10 mouse cellular contexts compared by ENCODE assay signal in genomic region chr7:34132355-34133079, GRCm38 (mm10). TPM values are rescaled to one million over a fixed set of nuclear protein-coding genes. Genes with fewer than 3 reads are reported as not detected.
DNase-seq lines count a peak whose midpoint lies in the region; ATAC-seq and TF ChIP-seq lines count a peak whose summit lies in the region.
"Had no signal": no experiment of that assay in that cellular context is flagged by ENCODE, and none has a peak within 500 bp of the region (broad histone marks: within the 10 kb centered on the region; RNA-seq: fewer than 3 reads in every experiment).

No protein-coding gene starts in this region.

- WGBS in kidney, adult 2 months: 8% methylated on average over 116 of the region's 116 CpGs
- WGBS in stomach, postnatal 0 days: 0% methylated on average over 70 of the region's 116 CpGs

- no peaks in the 10 kb centered on the region; the same call in 1 of the 2 replicates for H3K4me1 ChIP-seq in kidney, adult 2 months (ENCODE audit: control insufficient read depth, insufficient read depth, low read length)
- no peaks in the 10 kb centered on the region for H3K4me1 ChIP-seq in stomach, postnatal 0 days (replicated peaks; ENCODE audit: control insufficient read depth, insufficient read depth)

- TF ChIP-seq CTCF in kidney, adult 2 months (conservative IDR thresholded peaks at IDR 0.05; ENCODE audit: insufficient read depth, insufficient read length, low read depth, low read length): no peak
- no peak for TF ChIP-seq CTCF in stomach, postnatal 0 days (IDR thresholded peaks at IDR 0.05; ENCODE audit: low read depth)

- H3K27me3 ChIP-seq in kidney, adult 2 months (replicated peaks; ENCODE audit: control insufficient read depth, insufficient read depth, low read length): no peaks in the 10 kb centered on the region
- no peaks in the 10 kb centered on the region for H3K27me3 ChIP-seq in stomach, postnatal 0 days (ENCODE audit: control insufficient read depth, insufficient read depth, low read length)

- H3K9me3 ChIP-seq in stomach, postnatal 0 days (ENCODE audit: control insufficient read depth, low read length): no peaks in the 10 kb centered on the region

- H3K36me3 ChIP-seq in kidney, adult 2 months (ENCODE audit: control insufficient read depth, insufficient read depth, low read length): no peaks in the 10 kb centered on the region
- H3K36me3 ChIP-seq in stomach, postnatal 0 days (ENCODE audit: control insufficient read depth, insufficient read depth, low read length): no peaks in the 10 kb centered on the region

- H3K9ac ChIP-seq in stomach, postnatal 0 days (ENCODE audit: low read length): peak overlapping the region; percentile 95

- H3K4me2 ChIP-seq in stomach, postnatal 0 days (replicated peaks; ENCODE audit: low read depth): peak overlapping the region; percentile 74

- H3K4me3 ChIP-seq in kidney, adult 2 months (ENCODE audit: insufficient read depth, low read depth, low read length): peak overlapping the region; percentile 84
- H3K4me3 ChIP-seq in stomach, postnatal 0 days (ENCODE audit: low read depth, low read length): peak overlapping the region; percentile 78

- TF ChIP-seq EP300 in stomach, postnatal 0 days (optimal IDR thresholded peaks at IDR 0.05): no peak

- H3K27ac ChIP-seq in kidney, adult 2 months (ENCODE audit: insufficient read depth, low read depth, low read length): no peak overlapping the region
- peak overlapping the region; percentile 92 for H3K27ac ChIP-seq in stomach, postnatal 0 days (replicated peaks)

- peak; percentile 77 for ATAC-seq in stomach, postnatal 0 days (ENCODE audit: low FRiP score, low TSS enrichment)

- peak; percentile 95 for DNase-seq in heart, adult 11 months
- DNase-seq in heart, adult 8-10 months (ENCODE audit: low spot score): no peak
- peak; percentile 63 for DNase-seq in adrenal gland, postnatal 14 days
- DNase-seq in gastrocnemius, postnatal 4 days (ENCODE audit: low spot score in 2 of 2): peak; percentile 29 to 40
- DNase-seq in kidney, adult 2 months: peak; percentile 28
- DNase-seq in lung, postnatal 14 days: peak; percentile 32
- peak; percentile 52 for DNase-seq in stomach, postnatal 0 days (ENCODE audit: low spot score)
- no peak for DNase-seq in layer of hippocampus, postnatal 36 days

- no peak for TF ChIP-seq POLR2A in kidney, adult 2 months (IDR thresholded peaks at IDR 0.05; ENCODE audit: low read depth, low read length)

RNA-seq across cellular contexts. Expression of gene Wtip, which starts 0.6 kb away (rescaled TPM):
- 1 to 10 TPM; 6.2 to 9.5 (median 8.8) TPM for total RNA-seq in heart, adult 8-10 months (2022)
- total RNA-seq in adrenal gland, postnatal 14 days (2021): 27.3 and 29.2 TPM in 2 replicates
- total RNA-seq in gastrocnemius, postnatal 4 days (2021): 10 to 100 TPM; 24.0 to 29.0 TPM
- polyA plus RNA-seq in kidney, adult 2 months (2012; rRNA removed): 22.6 and 28.7 TPM in 2 replicates
- 3.5 and 5.0 TPM in 2 replicates for polyA plus RNA-seq in stomach, postnatal 0 days (2015; fragmentation: Nextera tagmentation; extraction: Ambion mirVana)
- 10 to 100 TPM; 10.2 to 13.6 TPM for total RNA-seq in layer of hippocampus, postnatal 36 days (2021)
- total RNA-seq: MEL had no signal

RNA-seq across cellular contexts. Expression of gene Uba2, which starts 36.9 kb away (rescaled TPM):
- total RNA-seq in heart, adult 8-10 months (2022): 10 to 100 TPM; 26.8 to 32.8 (median 29.9) TPM
- 80.4 and 83.4 TPM in 2 replicates for total RNA-seq in adrenal gland, postnatal 14 days (2021)
- total RNA-seq in gastrocnemius, postnatal 4 days (2021): 10 to 100 TPM; 66.8 to 78.1 TPM
- polyA plus RNA-seq in kidney, adult 2 months (2012; rRNA removed): 28.4 and 32.7 TPM in 2 replicates
- 80.4 and 80.5 TPM in 2 replicates for polyA plus RNA-seq in stomach, postnatal 0 days (2015; fragmentation: Nextera tagmentation; extraction: Ambion mirVana)
- total RNA-seq in layer of hippocampus, postnatal 36 days (2021): 10 to 100 TPM; 88.9 to 90.0 TPM

RNA-seq across cellular contexts. Expression of gene Scgb1b30, which starts 37.3 kb away (rescaled TPM):
- not detected for total RNA-seq in heart, adult 8-10 months (2022)
- total RNA-seq in adrenal gland, postnatal 14 days (2021): not detected in 2 replicates
- not detected for total RNA-seq in gastrocnemius, postnatal 4 days (2021)
- not detected in 2 replicates for polyA plus RNA-seq in kidney, adult 2 months (2012; rRNA removed)
- polyA plus RNA-seq in stomach, postnatal 0 days (2015; fragmentation: Nextera tagmentation; extraction: Ambion mirVana): not detected in 2 replicates
- total RNA-seq in layer of hippocampus, postnatal 36 days (2021): not detected
- total RNA-seq: left cerebral cortex, postnatal 36 days; MEL had no signal

Comparison
In these comparisons a context has a peak if more than half of its experiments do, and no peak if none do; other contexts are left out.
1. DNase-seq: peak in heart, adult 11 months (single experiment), adrenal gland, postnatal 14 days (single experiment), gastrocnemius, postnatal 4 days (2 of 2), kidney, adult 2 months (single experiment), lung, postnatal 14 days (single experiment) and stomach, postnatal 0 days (single experiment); none in heart, adult 8-10 months (single experiment) and layer of hippocampus, postnatal 36 days (0 of 2).